Mouse (Mus musculus) retina, postnatal 1 day (tissue): ENCODE measurements around the gene Cyth4.

Source experiments
- DNase-seq: peaks from one replicate; pipeline ENCODE4 v3.0.0-alpha.2; 2012

Cyth4 gene

GRCm38 (mm10) chr15:78596914-78597313 is at the start of gene Cyth4:
Cyth4 (plus strand) TSS chr15:78597047.
- DNase-seq = no peak

- DNase-seq = no peak
Measured at GRCm38 (mm10) chr15:78547415-78548335, 49.2 kb upstream of the Cyth4 start.

GRCm38 (mm10) chr15:78548336-78548665 is 48.5 kb upstream of the Cyth4 start:
- peak; percentile 39 for DNase-seq

GRCm38 (mm10) chr15:78548711-78549110 is 48.1 kb upstream of the Cyth4 start:
- DNase-seq = no peak

GRCm38 (mm10) chr15:78549189-78549734 is 47.6 kb upstream of the Cyth4 start:
- DNase-seq = no peak

GRCm38 (mm10) chr15:78554545-78555313 is 42.1 kb upstream of the Cyth4 start:
- no peak for DNase-seq

- no peak for DNase-seq
Measured at GRCm38 (mm10) chr15:78557693-78558535, 38.9 kb upstream of the Cyth4 start.

GRCm38 (mm10) chr15:78559141-78559979 is 37.5 kb upstream of the Cyth4 start:
- no peak for DNase-seq

GRCm38 (mm10) chr15:78563344-78563743 is 33.5 kb upstream of the Cyth4 start:
- no peak for DNase-seq

GRCm38 (mm10) chr15:78563937-78564336 is 32.9 kb upstream of the Cyth4 start:
- DNase-seq = no peak

GRCm38 (mm10) chr15:78564764-78565435 is 31.9 kb upstream of the Cyth4 start:
- DNase-seq = no peak

- no peak for DNase-seq
Measured at GRCm38 (mm10) chr15:78567608-78568120, 29.2 kb upstream of the Cyth4 start.

- no peak for DNase-seq
Measured at GRCm38 (mm10) chr15:78570170-78570569, 26.7 kb upstream of the Cyth4 start.

- DNase-seq = no peak
Measured at GRCm38 (mm10) chr15:78571554-78572269, 25.1 kb upstream of the Cyth4 start.

- DNase-seq = no peak
Measured at GRCm38 (mm10) chr15:78572270-78572600, 24.6 kb upstream of the Cyth4 start.

- DNase-seq = no peak
Measured at GRCm38 (mm10) chr15:78572658-78573397, 24.0 kb upstream of the Cyth4 start, which contains the start of gene Rac2. Rac2 (minus strand) TSS chr15:78572783.

- DNase-seq = no peak
Measured at GRCm38 (mm10) chr15:78576284-78576810, 20.5 kb upstream of the Cyth4 start.

- no peak for DNase-seq
Measured at GRCm38 (mm10) chr15:78583352-78583751, 13.5 kb upstream of the Cyth4 start.

GRCm38 (mm10) chr15:78585404-78585803 is 11.4 kb upstream of the Cyth4 start:
- DNase-seq = no peak
